Mouse (Mus musculus) testis, adult 2 months (tissue): ENCODE measurements around the gene Tmem230. TPM values are rescaled to one million over a fixed set of nuclear protein-coding genes. Genes with fewer than 3 reads are reported as not detected.

Experiments
- H3K27ac ChIP-seq: fragments of 200-500 bp; 2 replicates; pipeline ENCODE4 v1.5.1; 2012; ENCODE audit warnings: low read depth, low read length; ENCODE audit not compliant: control insufficient read depth, insufficient read depth
- H3K27me3 ChIP-seq: fragments of 200-500 bp; 2 replicates; pipeline ENCODE4 v1.6.1; 2012; ENCODE audit warnings: mild to moderate bottlenecking, low read length, moderate library complexity; ENCODE audit not compliant: control insufficient read depth, insufficient read depth
- H3K36me3 ChIP-seq: fragments of 200-500 bp; 2 replicates; pipeline ENCODE4 v1.6.1; 2012; ENCODE audit warnings: mild to moderate bottlenecking, low read length; ENCODE audit not compliant: control insufficient read depth, insufficient read depth
- H3K4me1 ChIP-seq: fragments of 200-500 bp; 2 replicates; pipeline ENCODE4 v1.6.1; 2012; ENCODE audit warnings: low read length; ENCODE audit not compliant: control insufficient read depth, insufficient read depth
- H3K4me3 ChIP-seq: fragments of 200-500 bp; 2 replicates; pipeline ENCODE4 v1.5.1; 2012; ENCODE audit warnings: low read depth, mild to moderate bottlenecking, low read length, moderate library complexity, mixed read lengths; ENCODE audit not compliant: control insufficient read depth
- CTCF ChIP-seq: fragments of 200-500 bp; IDR thresholded peaks from 2 replicates; pipeline ENCODE4 v1.5.1; 2012; ENCODE audit warnings: low read depth, mild to moderate bottlenecking, inconsistent platforms, low read length, moderate library complexity; ENCODE audit not compliant: control insufficient read depth, insufficient read depth, insufficient replicate concordance
- POLR2A ChIP-seq: fragments of 200-500 bp; IDR thresholded peaks from 2 replicates; pipeline ENCODE4 v1.6.1; 2012; ENCODE audit warnings: low read depth, mild to moderate bottlenecking, inconsistent platforms, low read length, moderate library complexity; ENCODE audit not compliant: control insufficient read depth
- polyA plus RNA-seq: library from polyadenylated mRNA; depleted of rRNA; stranded (reverse); fragments of >200 nt; gene quantifications from 2 replicates; pipeline ENCODE4 v1.2.3, GENCODE M21; 2012

The Tmem230 gene
- polyA plus RNA-seq, 1 experiment: 139 TPM

DNA sequence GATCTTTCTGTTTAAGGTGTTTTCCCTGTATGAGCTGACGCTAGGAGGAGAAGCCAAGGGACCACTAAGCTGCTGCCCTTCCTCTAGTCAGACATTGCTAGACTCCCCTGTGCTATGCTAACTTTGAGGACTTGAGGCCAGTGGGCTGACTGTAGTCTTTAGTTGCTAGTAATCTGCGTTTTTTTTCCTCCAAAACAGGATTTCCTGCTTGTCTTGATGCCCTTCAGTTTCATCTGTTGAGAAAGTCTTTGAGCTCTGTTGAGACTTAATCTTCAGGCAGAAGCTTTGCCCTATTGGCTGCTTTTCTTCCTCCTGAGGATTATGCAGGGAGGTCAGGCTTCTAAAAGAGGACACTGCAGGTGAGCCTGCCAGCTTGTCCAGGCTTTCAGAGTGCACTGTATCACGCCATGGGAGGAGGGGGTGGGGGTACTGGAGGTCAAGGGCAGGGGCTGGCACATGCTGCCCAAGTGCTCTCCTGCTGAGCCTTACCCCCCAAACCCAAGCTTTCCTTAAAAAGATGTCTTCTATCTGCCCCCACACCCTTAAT, 31.8 kb upstream of the Tmem230 start:
- H3K4me3 ChIP-seq: no peak overlapping the region
- H3K36me3 ChIP-seq: no peaks in the 10 kb centered on the region
- H3K27me3 ChIP-seq: no peaks in the 10 kb centered on the region
- no peak for TF ChIP-seq CTCF
- TF ChIP-seq POLR2A: no peak
- peak overlapping the region; percentile 17; the same call in 1 of the 2 replicates for H3K27ac ChIP-seq
- no peaks in the 10 kb centered on the region for H3K4me1 ChIP-seq

DNA sequence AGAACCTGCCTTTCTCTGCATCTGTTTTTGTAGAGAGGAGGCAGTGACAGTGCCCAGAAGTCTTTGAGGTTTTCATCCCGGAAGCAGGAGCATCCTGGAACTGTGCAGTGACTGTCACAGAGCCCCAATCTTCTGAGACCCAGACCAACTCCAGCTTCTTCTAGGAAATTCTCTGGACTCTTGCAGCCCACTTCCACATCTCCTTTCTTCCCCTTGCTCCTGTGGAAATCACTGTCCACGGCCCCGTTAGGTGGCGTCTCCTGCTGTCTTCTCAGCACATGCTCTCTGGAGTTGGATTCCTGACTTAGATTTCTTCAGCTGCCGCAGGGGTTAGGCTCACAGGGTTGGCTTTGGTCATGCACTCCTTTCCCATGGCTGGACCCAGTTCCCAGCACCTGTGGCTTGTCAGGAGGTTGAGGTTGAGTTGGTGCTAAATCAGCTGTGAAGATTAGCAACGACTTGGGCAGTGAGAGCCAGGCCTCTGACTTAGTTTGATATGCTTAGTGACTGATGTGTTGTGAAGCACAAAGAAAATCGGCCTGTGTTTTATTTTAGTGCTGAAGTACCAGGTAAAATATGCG, 30.8 kb upstream of the Tmem230 start:
- no peaks in the 10 kb centered on the region for H3K36me3 ChIP-seq
- H3K27me3 ChIP-seq: no peaks in the 10 kb centered on the region
- TF ChIP-seq CTCF (no peak), POLR2A (no peak)
- no peaks in the 10 kb centered on the region for H3K4me1 ChIP-seq
- no peak overlapping the region for H3K4me3 ChIP-seq
- no peak overlapping the region for H3K27ac ChIP-seq

DNA sequence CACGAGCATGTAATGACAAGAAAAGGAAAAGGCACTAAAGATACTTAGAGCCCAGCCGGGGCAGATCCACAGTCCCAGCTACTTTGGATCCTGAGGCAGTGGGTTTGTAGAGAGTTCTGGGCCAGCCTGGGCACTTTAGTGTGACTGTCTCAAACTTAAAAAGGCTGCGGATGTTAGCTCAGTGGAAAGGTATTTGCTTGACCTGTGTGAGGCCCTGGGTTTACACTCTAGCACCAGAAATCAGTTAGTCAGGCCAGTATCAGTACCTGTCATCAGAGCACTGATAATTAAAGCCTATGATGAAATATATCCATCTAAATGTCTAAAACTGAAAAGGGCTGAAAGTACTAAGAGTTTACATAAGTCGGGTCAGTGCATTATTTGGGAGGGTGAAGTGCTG, 28.6 kb upstream of the Tmem230 start:
- Histone ChIP-seq H3K27ac (no peak overlapping the region), H3K36me3 (no peaks in the 10 kb centered on the region), H3K27me3 (no peaks in the 10 kb centered on the region), H3K4me1 (no peaks in the 10 kb centered on the region), H3K4me3 (no peak overlapping the region)
- no peak for TF ChIP-seq POLR2A

DNA sequence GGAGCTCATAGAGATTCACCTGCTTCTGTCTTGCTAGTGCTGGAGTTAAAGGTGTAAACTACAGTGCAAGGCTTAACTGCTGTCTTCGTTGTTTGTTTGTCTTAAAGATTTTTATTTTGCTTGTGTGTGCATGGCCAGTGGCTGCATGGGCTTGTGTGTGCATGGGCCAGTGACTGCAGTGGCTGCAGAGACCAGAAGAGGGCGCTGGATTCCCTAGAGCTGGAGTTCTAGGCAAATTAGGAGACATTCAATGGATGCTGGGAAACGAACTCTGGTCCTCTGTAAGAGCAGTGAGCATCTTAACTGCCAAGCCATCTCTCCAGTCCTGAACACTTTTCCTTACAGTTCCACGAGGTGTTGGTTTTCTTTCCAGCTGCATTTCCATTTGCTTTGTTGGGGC, 27.9 kb upstream of the Tmem230 start:
- no peaks in the 10 kb centered on the region for H3K4me1 ChIP-seq
- TF ChIP-seq CTCF: peak; percentile 46; the same call in 1 of the 2 replicates
- TF ChIP-seq POLR2A: no peak
- H3K27ac ChIP-seq: no peak overlapping the region
- H3K4me3 ChIP-seq: no peak overlapping the region
- H3K27me3 ChIP-seq: no peaks in the 10 kb centered on the region
- H3K36me3 ChIP-seq: no peaks in the 10 kb centered on the region

DNA sequence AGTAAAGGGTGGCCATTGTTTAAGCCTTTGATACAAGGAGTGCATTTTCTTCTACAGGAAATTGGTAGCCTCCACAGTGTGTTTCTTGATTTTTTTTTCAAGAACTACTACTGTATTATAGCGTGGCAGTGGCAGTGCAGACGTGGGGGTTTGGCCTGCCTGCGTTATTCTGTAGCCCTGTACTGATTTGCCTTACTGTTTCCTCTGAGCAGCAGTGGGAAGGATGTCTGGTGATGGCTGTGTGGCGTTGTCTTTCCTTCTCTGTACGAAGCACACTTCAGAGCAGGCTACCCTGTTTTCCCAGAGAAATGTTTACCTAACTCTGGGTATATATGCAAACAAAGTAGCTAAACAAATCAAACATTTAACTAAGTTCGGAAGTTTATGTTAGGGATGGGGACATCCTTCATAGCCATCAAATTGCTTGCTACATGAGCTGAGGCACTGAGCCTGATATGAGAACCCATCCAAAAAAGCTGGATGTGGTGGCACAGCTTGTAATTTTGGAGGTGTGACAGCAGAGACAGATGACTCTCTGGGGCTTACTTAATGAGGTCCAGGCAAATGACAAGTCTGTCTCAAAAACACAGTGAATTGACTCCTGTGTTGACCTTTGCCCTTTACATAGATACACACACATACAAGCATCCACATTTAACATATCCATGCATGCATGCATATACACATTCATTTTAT, 25.2 kb upstream of the Tmem230 start:
- H3K27ac ChIP-seq: no peak overlapping the region
- H3K4me3 ChIP-seq: no peak overlapping the region
- TF ChIP-seq CTCF (no peak), POLR2A (no peak)
- no peaks in the 10 kb centered on the region for H3K36me3 ChIP-seq
- H3K27me3 ChIP-seq: no peaks in the 10 kb centered on the region
- H3K4me1 ChIP-seq: peaks cover 2% of the 10 kb centered on the region; the same call in 1 of the 2 replicates

DNA sequence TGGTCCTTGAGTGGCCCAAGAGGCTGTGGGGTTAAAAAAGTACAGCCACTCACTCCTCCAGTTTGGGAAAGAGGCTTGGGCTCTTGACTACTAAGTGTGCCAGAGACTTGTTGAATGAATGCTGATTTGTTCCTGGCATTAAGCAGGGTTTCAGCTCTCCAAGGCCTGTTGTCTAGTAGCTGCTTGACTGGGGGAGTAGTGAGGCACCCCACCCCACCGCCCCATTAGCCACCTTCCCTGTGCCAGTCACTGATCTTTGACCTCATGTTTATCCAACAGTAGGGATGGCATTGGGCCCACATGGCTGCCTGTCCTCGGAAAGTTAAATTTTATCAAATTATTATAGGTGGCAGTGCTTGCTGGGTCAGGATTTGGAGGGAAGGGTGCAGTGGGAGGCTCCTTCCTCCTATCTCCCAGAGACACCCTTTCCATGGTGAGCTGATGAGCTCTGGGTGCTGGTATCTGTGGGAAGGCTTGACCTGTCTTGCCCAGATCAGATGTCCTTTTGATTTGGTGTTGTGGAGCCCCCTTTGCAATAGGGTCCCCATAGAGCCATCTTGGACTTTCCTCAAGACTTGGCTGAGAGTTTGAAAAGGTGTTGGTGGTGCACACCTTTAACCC, 22.8 kb upstream of the Tmem230 start:
- Histone ChIP-seq H3K36me3 (no peaks in the 10 kb centered on the region), H3K27ac (no peak overlapping the region)

DNA sequence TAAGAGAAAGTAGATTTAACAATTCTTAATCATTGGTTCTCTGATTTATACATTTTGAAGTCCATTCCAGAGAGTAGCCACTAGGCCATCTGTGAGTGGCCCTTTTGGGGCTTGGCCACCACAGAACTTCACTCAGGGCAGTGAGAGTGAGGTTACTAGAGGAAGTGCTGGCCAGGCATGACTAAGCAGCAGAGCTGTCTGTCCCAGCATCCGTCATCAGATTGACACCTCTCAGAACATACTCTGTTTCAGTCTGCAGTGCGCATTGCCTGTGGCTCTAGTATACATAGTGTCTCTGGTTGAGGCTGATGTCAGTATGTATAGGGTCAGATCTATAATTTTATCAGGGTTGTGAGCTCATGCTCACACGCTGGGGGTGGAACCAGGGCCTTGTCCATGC, 21.6 kb upstream of the Tmem230 start:
- Histone ChIP-seq H3K4me3 (no peak overlapping the region), H3K27ac (no peak overlapping the region), H3K27me3 (no peaks in the 10 kb centered on the region), H3K4me1 (peaks cover 2% of the 10 kb centered on the region; the same call in 1 of the 2 replicates), H3K36me3 (no peaks in the 10 kb centered on the region)
- TF ChIP-seq POLR2A: no peak
- TF ChIP-seq CTCF: no peak

More for the DNA sequence above, 22.8 kb upstream of the Tmem230 start:
- no peak for TF ChIP-seq CTCF
- TF ChIP-seq POLR2A: no peak
- Histone ChIP-seq H3K4me1 (peaks cover 2% of the 10 kb centered on the region; the same call in 1 of the 2 replicates), H3K4me3 (no peak overlapping the region), H3K27me3 (no peaks in the 10 kb centered on the region)
